ENCODE assay signal across 12 mouse cellular contexts in the genomic region with DNA sequence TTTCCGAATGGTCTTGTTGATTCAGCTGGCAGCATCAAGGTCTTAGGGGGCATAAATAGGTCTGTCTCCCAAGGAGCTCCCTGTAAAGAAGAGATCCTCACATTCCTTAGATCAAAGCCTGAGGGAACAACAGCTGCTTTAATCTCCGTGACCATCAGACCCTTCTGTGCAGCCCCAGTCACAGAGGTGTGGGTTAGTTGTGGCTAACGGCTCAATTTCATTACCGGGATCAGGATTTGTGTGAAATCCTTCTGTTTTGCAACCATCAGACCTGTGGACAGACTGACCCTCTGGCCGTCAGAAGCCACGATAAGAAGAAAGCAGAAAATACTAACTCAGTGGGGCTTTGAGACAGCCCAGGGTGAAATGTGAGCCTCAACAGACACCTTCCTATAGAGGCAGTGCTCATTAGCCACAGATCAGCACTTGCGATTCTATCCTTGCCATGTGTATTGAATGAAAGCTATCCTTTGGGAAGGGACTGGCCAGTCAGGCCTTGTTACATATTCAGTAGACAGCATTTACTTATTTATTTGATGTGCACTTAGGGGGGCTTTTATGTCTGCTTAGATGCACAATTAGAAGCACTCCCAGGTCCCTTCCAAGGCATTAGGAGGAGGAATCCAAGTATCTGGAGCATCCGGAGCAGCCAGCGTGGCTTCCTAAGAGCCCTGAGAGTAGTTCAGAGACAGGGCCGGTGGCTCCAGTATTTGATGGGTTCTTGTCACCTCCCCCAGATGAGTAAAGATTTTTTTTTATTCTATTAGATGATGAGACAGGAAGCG.
DNase-seq lines count a peak whose midpoint lies in the region; ATAC-seq lines count a peak whose summit lies in the region.
"Had no signal": no experiment of that assay in that cellular context is flagged by ENCODE, and none has a peak within 500 bp of the region (broad histone marks: within the 10 kb centered on the region; RNA-seq: fewer than 3 reads in every experiment).

No protein-coding gene starts in this region.

- H3K27ac ChIP-seq in neural tube, embryonic 11.5 days (ENCODE audit: low read depth, low read length), result peak overlapping the region; percentile 80
- H3K27ac ChIP-seq: macrophage; stomach, embryonic 15.5 days had no signal

- H3K9ac ChIP-seq in neural tube, embryonic 11.5 days (ENCODE audit: low read length), result no peak overlapping the region
- H3K9ac ChIP-seq: stomach, embryonic 15.5 days had no signal

- peak; percentile 70 for DNase-seq in embryo, embryonic 10 days (ENCODE audit: low spot score)
- DNase-seq in embryo, embryonic 9.5 days (ENCODE audit: extremely low spot score), result no peak
- DNase-seq in neural tube, embryonic 11.5 days (ENCODE audit: low spot score), result peak; percentile 33
- DNase-seq in neural tube, embryonic 10.5 days (ENCODE audit: extremely low spot score, low spot score), result no peak
- peak; percentile 71 for DNase-seq in mesoderm, embryonic 11.5 days (ENCODE audit: low read depth, low spot score)
- no peak for DNase-seq in ovary, postnatal 36 days (ENCODE audit: low spot score)
- DNase-seq in left cerebral cortex, adult 18-20 months (ENCODE audit: low spot score in 2 of 2), result no peak
- DNase-seq: kidney, adult 9 months; liver had no signal

- H3K4me2 ChIP-seq in neural tube, embryonic 11.5 days (ENCODE audit: low read depth), result no peak overlapping the region
- H3K4me2 ChIP-seq: stomach, embryonic 15.5 days had no signal

- 27% methylated on average over 11 of the region's 11 CpGs for WGBS in neural tube, embryonic 11.5 days

- H3K36me3 ChIP-seq in neural tube, embryonic 11.5 days (ENCODE audit: control insufficient read depth, insufficient read depth, low read length), result peaks cover 5% of the 10 kb centered on the region
- H3K36me3 ChIP-seq: stomach, embryonic 15.5 days had no signal

- no peaks in the 10 kb centered on the region for H3K27me3 ChIP-seq in neural tube, embryonic 11.5 days (ENCODE audit: control insufficient read depth, insufficient read depth, low read length)
- H3K27me3 ChIP-seq: stomach, embryonic 15.5 days had no signal

- H3K4me1 ChIP-seq in neural tube, embryonic 11.5 days (ENCODE audit: control insufficient read depth, insufficient read depth, low read length), result peaks cover 40% of the 10 kb centered on the region

- ATAC-seq in neural tube, embryonic 11.5 days (ENCODE audit: insufficient read depth, low FRiP score, low TSS enrichment), result no peak
- ATAC-seq in activated CD4-positive, CD25-positive, alpha-beta regulatory T cell, adult 4 months, result no peak

- no peaks in the 10 kb centered on the region for H3K9me3 ChIP-seq in neural tube, embryonic 11.5 days (ENCODE audit: control insufficient read depth, low read length)
- H3K9me3 ChIP-seq: stomach, embryonic 15.5 days had no signal

- no peak overlapping the region for H3K4me3 ChIP-seq in neural tube, embryonic 11.5 days (ENCODE audit: low read depth, low read length)
- H3K4me3 ChIP-seq: stomach, embryonic 15.5 days had no signal

Comparison
In these comparisons a context has a peak if more than half of its experiments do, and no peak if none do; other contexts are left out.
1. DNase-seq: peak in embryo, embryonic 10 days (single experiment), neural tube, embryonic 11.5 days (single experiment) and mesoderm, embryonic 11.5 days (single experiment); none in embryo, embryonic 9.5 days (single experiment), neural tube, embryonic 10.5 days (single experiment), ovary, postnatal 36 days (single experiment) and left cerebral cortex, adult 18-20 months (0 of 2).